Mouse (Mus musculus): ENCODE results near the gene Plekhg1. TPM values are rescaled to one million over a fixed set of nuclear protein-coding genes. Genes with fewer than 3 reads are reported as not detected.

The Plekhg1 gene
- polyA plus RNA-seq, 1 experiment, result under 0.01 TPM

DNA sequence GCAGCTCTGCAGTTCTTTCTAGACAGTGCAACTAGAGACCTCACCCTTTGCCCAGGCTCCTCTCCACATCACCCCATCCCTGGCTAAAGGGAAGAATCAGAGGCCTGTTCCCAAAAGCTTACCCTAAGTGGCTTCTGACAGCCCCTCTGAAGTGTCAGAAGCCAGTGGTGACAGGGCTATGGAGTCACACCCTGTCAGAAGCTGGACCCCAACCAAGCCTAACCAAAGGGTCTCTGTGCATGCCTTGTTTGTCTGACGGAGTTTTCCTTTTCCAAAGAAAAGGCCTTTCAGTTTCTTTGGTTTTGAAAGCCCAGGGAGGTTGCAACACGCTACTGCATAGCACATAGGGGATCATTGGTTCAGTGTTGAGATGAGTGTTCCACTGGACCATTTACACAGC, 19.9 kb upstream of the Plekhg1 start:
- TF ChIP-seq MYOD1 (IDR thresholded peaks at IDR 0.05; ENCODE audit: control insufficient read depth in 1 of 3, insufficient read length in 2 of 3, low read depth in 2 of 3) (no peak), USF1 (IDR thresholded peaks at IDR 0.05; ENCODE audit: low read depth) (no peak), CEBPB (IDR thresholded peaks at IDR 0.05; ENCODE audit: insufficient read depth, poor library complexity, severe bottlenecking) (no peak), MAX (IDR thresholded peaks at IDR 0.05; ENCODE audit: low read depth) (no peak), SRF (IDR thresholded peaks at IDR 0.05; ENCODE audit: control insufficient read depth, insufficient read length, low read depth) (no peak), POLR2AphosphoS2 (IDR thresholded peaks at IDR 0.05; ENCODE audit: insufficient read length, low read depth) (no peak), TCF3 (IDR thresholded peaks at IDR 0.05; ENCODE audit: insufficient read length, low read depth) (no peak), REST (IDR thresholded peaks at IDR 0.05; ENCODE audit: insufficient read depth, insufficient read length) (no peak), TCF12 (IDR thresholded peaks at IDR 0.05; ENCODE audit: insufficient read depth, poor library complexity, severe bottlenecking) (no peak), POLR2A (IDR thresholded peaks at IDR 0.05; ENCODE audit: insufficient read length, low read depth) (no peak), E2F4 (IDR thresholded peaks at IDR 0.05; ENCODE audit: insufficient read depth) (no peak), MYOG (IDR thresholded peaks at IDR 0.05; ENCODE audit: control insufficient read depth in 1 of 3, insufficient read depth in 1 of 3, insufficient read length in 2 of 3, low read depth in 2 of 3) (no peak)
- Histone ChIP-seq H3K27me3 (ENCODE audit: control insufficient read depth, insufficient read depth, insufficient read length) (no peaks in the 10 kb centered on the region), H3K36me3 (ENCODE audit: control insufficient read depth, insufficient read depth) (no peaks in the 10 kb centered on the region), H3K4me3 (no peak overlapping the region), H3K4me2 (ENCODE audit: low read depth) (no peak overlapping the region), H3ac (ENCODE audit: control insufficient read depth, insufficient read length) (no peak overlapping the region), H3K79me2 (ENCODE audit: control insufficient read depth, insufficient read depth) (no peaks in the 10 kb centered on the region)

- TF ChIP-seq E2F4 (IDR thresholded peaks at IDR 0.05; ENCODE audit: insufficient read depth) (no peak), USF1 (IDR thresholded peaks at IDR 0.05; ENCODE audit: low read depth) (no peak), POLR2A (IDR thresholded peaks at IDR 0.05; ENCODE audit: insufficient read length, low read depth) (no peak), TCF12 (IDR thresholded peaks at IDR 0.05; ENCODE audit: insufficient read depth, poor library complexity, severe bottlenecking) (no peak), MAX (IDR thresholded peaks at IDR 0.05; ENCODE audit: low read depth) (no peak), TCF3 (IDR thresholded peaks at IDR 0.05; ENCODE audit: insufficient read length, low read depth) (no peak), MYOD1 (IDR thresholded peaks at IDR 0.05; ENCODE audit: control insufficient read depth in 1 of 3, insufficient read length in 2 of 3, low read depth in 2 of 3) (no peak), REST (IDR thresholded peaks at IDR 0.05; ENCODE audit: insufficient read depth, insufficient read length) (no peak), CEBPB (IDR thresholded peaks at IDR 0.05; ENCODE audit: insufficient read depth, poor library complexity, severe bottlenecking) (no peak), SRF (IDR thresholded peaks at IDR 0.05; ENCODE audit: control insufficient read depth, insufficient read length, low read depth) (no peak), POLR2AphosphoS2 (IDR thresholded peaks at IDR 0.05; ENCODE audit: insufficient read length, low read depth) (no peak), MYOG (IDR thresholded peaks at IDR 0.05; ENCODE audit: control insufficient read depth in 1 of 3, insufficient read depth in 1 of 3, insufficient read length in 2 of 3, low read depth in 2 of 3) (no peak)
- no peaks in the 10 kb centered on the region for H3K79me2 ChIP-seq (ENCODE audit: control insufficient read depth, insufficient read depth)
- no peak overlapping the region for H3K4me3 ChIP-seq
- no peaks in the 10 kb centered on the region for H3K27me3 ChIP-seq (ENCODE audit: control insufficient read depth, insufficient read depth, insufficient read length)
- H3K36me3 ChIP-seq (ENCODE audit: control insufficient read depth, insufficient read depth), result no peaks in the 10 kb centered on the region
- H3K4me2 ChIP-seq (ENCODE audit: low read depth), result no peak overlapping the region
- no peak overlapping the region for H3ac ChIP-seq (ENCODE audit: control insufficient read depth, insufficient read length)
These were observed 17.8 kb upstream of the Plekhg1 start for GRCm38 (mm10) chr10:3722339-3722738.

DNA sequence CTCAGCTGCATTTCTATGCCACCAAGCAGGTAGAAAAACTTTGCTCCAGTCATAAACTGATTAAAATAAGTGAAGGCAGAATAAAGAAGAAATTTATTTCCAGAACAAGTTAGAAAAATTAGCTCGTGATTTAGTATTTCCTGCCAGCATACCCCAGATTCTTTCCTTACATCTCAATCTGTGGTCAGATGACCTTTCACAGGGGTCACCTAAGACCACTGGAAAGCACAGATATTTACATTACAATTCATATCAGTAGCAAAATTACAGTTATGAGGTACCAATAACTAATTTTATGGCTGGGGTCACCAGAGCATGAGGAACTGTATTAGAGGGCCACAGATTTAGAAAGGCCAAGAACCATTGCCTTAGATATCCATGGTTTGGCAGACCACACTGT, 15.5 kb upstream of the Plekhg1 start:
- Histone ChIP-seq H3ac (ENCODE audit: control insufficient read depth, insufficient read length) (no peak overlapping the region), H3K4me2 (ENCODE audit: low read depth) (no peak overlapping the region), H3K4me3 (no peak overlapping the region), H3K27me3 (ENCODE audit: control insufficient read depth, insufficient read depth, insufficient read length) (no peaks in the 10 kb centered on the region), H3K36me3 (ENCODE audit: control insufficient read depth, insufficient read depth) (no peaks in the 10 kb centered on the region), H3K79me2 (ENCODE audit: control insufficient read depth, insufficient read depth) (no peaks in the 10 kb centered on the region)
- TF ChIP-seq MYOG (IDR thresholded peaks at IDR 0.05; ENCODE audit: control insufficient read depth in 1 of 3, insufficient read depth in 1 of 3, insufficient read length in 2 of 3, low read depth in 2 of 3) (no peak), MYOD1 (IDR thresholded peaks at IDR 0.05; ENCODE audit: control insufficient read depth in 1 of 3, insufficient read length in 2 of 3, low read depth in 2 of 3) (no peak), SRF (IDR thresholded peaks at IDR 0.05; ENCODE audit: control insufficient read depth, insufficient read length, low read depth) (no peak), TCF3 (IDR thresholded peaks at IDR 0.05; ENCODE audit: insufficient read length, low read depth) (no peak), E2F4 (IDR thresholded peaks at IDR 0.05; ENCODE audit: insufficient read depth) (no peak), CEBPB (IDR thresholded peaks at IDR 0.05; ENCODE audit: insufficient read depth, poor library complexity, severe bottlenecking) (no peak), REST (IDR thresholded peaks at IDR 0.05; ENCODE audit: insufficient read depth, insufficient read length) (no peak), USF1 (IDR thresholded peaks at IDR 0.05; ENCODE audit: low read depth) (no peak), POLR2AphosphoS2 (IDR thresholded peaks at IDR 0.05; ENCODE audit: insufficient read length, low read depth) (no peak), TCF12 (IDR thresholded peaks at IDR 0.05; ENCODE audit: insufficient read depth, poor library complexity, severe bottlenecking) (no peak), MAX (IDR thresholded peaks at IDR 0.05; ENCODE audit: low read depth) (no peak)

DNA sequence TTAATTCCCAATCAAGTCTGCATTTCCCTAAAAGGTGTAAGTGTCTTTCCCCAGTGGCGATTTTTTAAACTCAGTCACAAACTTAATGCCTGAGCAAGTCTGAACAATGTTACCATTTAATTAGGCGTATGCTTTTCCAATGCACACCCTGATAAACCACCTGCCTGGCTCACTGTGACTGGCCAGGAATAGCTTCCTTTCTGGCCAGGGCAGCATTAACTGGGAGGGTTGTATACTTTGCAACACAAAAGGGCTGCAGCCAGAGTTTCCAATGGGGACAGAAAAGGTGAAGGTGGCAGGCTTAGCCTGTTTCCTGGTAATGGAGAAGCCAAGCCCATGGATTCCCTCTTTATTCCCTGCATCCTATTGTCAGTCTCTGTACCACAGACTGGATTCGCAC, 10.5 kb upstream of the Plekhg1 start:
- Histone ChIP-seq H3K4me2 (ENCODE audit: low read depth) (no peak overlapping the region), H3K36me3 (ENCODE audit: control insufficient read depth, insufficient read depth) (no peaks in the 10 kb centered on the region), H3K27me3 (ENCODE audit: control insufficient read depth, insufficient read depth, insufficient read length) (no peaks in the 10 kb centered on the region), H3K79me2 (ENCODE audit: control insufficient read depth, insufficient read depth) (no peaks in the 10 kb centered on the region), H3K4me3 (no peak overlapping the region), H3ac (ENCODE audit: control insufficient read depth, insufficient read length) (no peak overlapping the region)
- TF ChIP-seq REST (IDR thresholded peaks at IDR 0.05; ENCODE audit: insufficient read depth, insufficient read length) (no peak), USF1 (IDR thresholded peaks at IDR 0.05; ENCODE audit: low read depth) (no peak), POLR2AphosphoS2 (IDR thresholded peaks at IDR 0.05; ENCODE audit: insufficient read length, low read depth) (no peak), CEBPB (IDR thresholded peaks at IDR 0.05; ENCODE audit: insufficient read depth, poor library complexity, severe bottlenecking) (no peak), MYOD1 (IDR thresholded peaks at IDR 0.05; ENCODE audit: control insufficient read depth in 1 of 3, insufficient read length in 2 of 3, low read depth in 2 of 3) (no peak), MYOG (IDR thresholded peaks at IDR 0.05; ENCODE audit: control insufficient read depth in 1 of 3, insufficient read depth in 1 of 3, insufficient read length in 2 of 3, low read depth in 2 of 3) (no peak), POLR2A (IDR thresholded peaks at IDR 0.05; ENCODE audit: insufficient read length, low read depth) (no peak), SRF (IDR thresholded peaks at IDR 0.05; ENCODE audit: control insufficient read depth, insufficient read length, low read depth) (no peak), TCF3 (IDR thresholded peaks at IDR 0.05; ENCODE audit: insufficient read length, low read depth) (no peak)

Measured in myocyte (in vitro differentiated cells).